27 mouse cellular contexts compared by ENCODE assay signal in the genomic region with DNA sequence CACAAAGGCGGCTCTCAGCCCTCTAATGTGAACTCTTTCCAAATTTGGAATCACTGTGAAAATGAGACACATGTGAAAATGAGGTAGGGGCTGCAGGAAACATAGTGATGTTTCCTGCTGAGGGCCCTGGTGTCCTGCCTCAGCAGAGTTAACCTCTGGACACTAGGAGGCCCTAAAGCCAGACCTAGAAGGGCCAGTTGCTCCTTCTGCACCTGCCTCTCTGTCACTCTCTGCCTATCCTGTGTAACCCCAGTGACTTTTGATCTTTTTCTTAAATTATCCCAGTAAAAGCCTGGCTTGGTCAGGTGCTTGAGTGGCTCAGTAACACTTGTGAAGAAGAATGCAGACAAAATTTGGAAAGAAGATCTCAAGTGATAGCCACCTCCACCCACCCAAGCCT. TPM values are rescaled to one million over a fixed set of nuclear protein-coding genes. Genes with fewer than 3 reads are reported as not detected.
DNase-seq lines count a peak whose midpoint lies in the region; ATAC-seq lines count a peak whose summit lies in the region.
"Had no signal": no experiment of that assay in that cellular context is flagged by ENCODE, and none has a peak within 500 bp of the region (broad histone marks: within the 10 kb centered on the region; RNA-seq: fewer than 3 reads in every experiment).

No protein-coding gene starts in this region.

- H3K9ac ChIP-seq in heart, embryonic 15.5 days: no peak overlapping the region
- H3K9ac ChIP-seq in neural tube, embryonic 13.5 days: 0 out of 2 replicates have a peak overlapping the region, but pooled peaks have one; percentile 31
- H3K9ac ChIP-seq in neural tube, embryonic 15.5 days (replicated peaks): no peak overlapping the region
- H3K9ac ChIP-seq: liver, embryonic 14.5 days; midbrain, embryonic 13.5 days; stomach, embryonic 15.5 days had no signal

- intact Hi-C loops in heart, postnatal 25 days (cut with DNase I): no loop called here
- intact Hi-C loops in heart, postnatal 14 days (cut with DNase I): loop anchor here (5.0 kb wide), 1 partner anchor 52 kb away; the partner anchor contains the start of gene Flvcr1

- H3K27ac ChIP-seq in heart, embryonic 10.5 days: peak overlapping the region; percentile 80
- H3K27ac ChIP-seq in heart, embryonic 15.5 days: peak overlapping the region; percentile 60
- no peak overlapping the region for H3K27ac ChIP-seq in neural tube, embryonic 13.5 days (replicated peaks)
- H3K27ac ChIP-seq in neural tube, embryonic 15.5 days (replicated peaks): no peak overlapping the region
- H3K27ac ChIP-seq: hindbrain, embryonic 10.5 days; liver, embryonic 14.5 days; macrophage; midbrain, embryonic 13.5 days; stomach, embryonic 15.5 days had no signal

- H3K9me3 ChIP-seq in heart, embryonic 10.5 days: no peaks in the 10 kb centered on the region
- H3K9me3 ChIP-seq in heart, embryonic 15.5 days (replicated peaks): no peaks in the 10 kb centered on the region
- H3K9me3 ChIP-seq in neural tube, embryonic 13.5 days: no peaks in the 10 kb centered on the region
- no peaks in the 10 kb centered on the region for H3K9me3 ChIP-seq in neural tube, embryonic 15.5 days (replicated peaks)
- H3K9me3 ChIP-seq: hindbrain, embryonic 10.5 days; midbrain, embryonic 13.5 days; stomach, embryonic 15.5 days had no signal

- H3K4me1 ChIP-seq in heart, embryonic 10.5 days: peaks cover 68% of the 10 kb centered on the region
- H3K4me1 ChIP-seq in heart, embryonic 15.5 days (replicated peaks): peaks cover 67% of the 10 kb centered on the region
- peaks cover 64% of the 10 kb centered on the region for H3K4me1 ChIP-seq in neural tube, embryonic 13.5 days (replicated peaks)
- H3K4me1 ChIP-seq in neural tube, embryonic 15.5 days: peaks cover 51% of the 10 kb centered on the region

- H3K4me2 ChIP-seq in heart, embryonic 15.5 days: no peak overlapping the region
- H3K4me2 ChIP-seq in neural tube, embryonic 13.5 days: no peak overlapping the region
- no peak overlapping the region for H3K4me2 ChIP-seq in neural tube, embryonic 15.5 days
- H3K4me2 ChIP-seq: stomach, embryonic 15.5 days had no signal

- no peak for DNase-seq in heart, embryonic 10.5 days (ENCODE audit: low spot score)
- DNase-seq in heart, postnatal 25 days (ENCODE audit: low spot score): no peak
- DNase-seq in heart, postnatal 14 days: no peak
- DNase-seq in frontal cortex, adult 2 months (ENCODE audit: extremely low spot score in 1 of 2, low spot score in 1 of 2): no peak
- DNase-seq: adrenal gland, postnatal 25 days; B cell, adult 2 months; cerebellum, adult 11-12 months; gastrocnemius, postnatal 25 days; kidney, adult 9 months; kidney, postnatal 10 days; layer of hippocampus, postnatal 36 days; liver; lung, adult 2 months; lung, postnatal 10 days; right cerebral cortex, postnatal 25 days; thymus, adult 18-20 months; thymus, postnatal 25 days had no signal

- WGBS in heart, embryonic 10.5 days: 42% methylated on average over 1 of the region's 1 CpGs
- WGBS in heart, embryonic 15.5 days: 58% methylated on average over 1 of the region's 1 CpGs
- WGBS in neural tube, embryonic 13.5 days: 80% methylated on average over 1 of the region's 1 CpGs
- WGBS in neural tube, embryonic 15.5 days: 92% methylated on average over 1 of the region's 1 CpGs

- ATAC-seq in heart, embryonic 15.5 days (replicated peaks; ENCODE audit: insufficient number of reproducible peaks, insufficient read depth, low FRiP score, low read depth): no peak
- no peak for ATAC-seq in neural tube, embryonic 13.5 days (ENCODE audit: low read depth)
- ATAC-seq in neural tube, embryonic 15.5 days (ENCODE audit: low FRiP score): no peak
- ATAC-seq: intestine, postnatal 0 days; midbrain, embryonic 13.5 days had no signal

- H3K4me3 ChIP-seq in heart, embryonic 10.5 days: no peak overlapping the region
- H3K4me3 ChIP-seq in heart, embryonic 15.5 days: no peak overlapping the region
- H3K4me3 ChIP-seq in neural tube, embryonic 13.5 days: no peak overlapping the region
- no peak overlapping the region for H3K4me3 ChIP-seq in neural tube, embryonic 15.5 days (replicated peaks)
- H3K4me3 ChIP-seq: hindbrain, embryonic 10.5 days; midbrain, embryonic 13.5 days; stomach, embryonic 15.5 days had no signal

- no peaks in the 10 kb centered on the region for H3K27me3 ChIP-seq in heart, embryonic 10.5 days (ENCODE audit: insufficient read depth, poor library complexity, severe bottlenecking)
- no peaks in the 10 kb centered on the region for H3K27me3 ChIP-seq in heart, embryonic 15.5 days
- H3K27me3 ChIP-seq in neural tube, embryonic 13.5 days: no peaks in the 10 kb centered on the region
- H3K27me3 ChIP-seq in neural tube, embryonic 15.5 days (replicated peaks): no peaks in the 10 kb centered on the region
- H3K27me3 ChIP-seq: midbrain, embryonic 13.5 days; stomach, embryonic 15.5 days had no signal

- peaks cover 61% of the 10 kb centered on the region for H3K36me3 ChIP-seq in heart, embryonic 10.5 days
- H3K36me3 ChIP-seq in heart, embryonic 15.5 days: peaks cover 14% of the 10 kb centered on the region
- peaks cover 63% of the 10 kb centered on the region for H3K36me3 ChIP-seq in neural tube, embryonic 13.5 days
- peaks cover 51% of the 10 kb centered on the region for H3K36me3 ChIP-seq in neural tube, embryonic 15.5 days
- H3K36me3 ChIP-seq: stomach, embryonic 15.5 days had no signal

RNA-seq across cellular contexts. Expression of gene Vash2, which starts 4.3 kb away (rescaled TPM):
- polyA plus RNA-seq in heart, embryonic 10.5 days (2016; fragmentation: Nextera tagmentation; extraction: Ambion mirVana): 56.7 and 78.7 TPM in 2 replicates
- total RNA-seq in heart, postnatal 25 days (2021): under 1 TPM; 0.62 to 0.64 TPM
- 44.5 and 45.9 TPM in 2 replicates for polyA plus RNA-seq in heart, embryonic 15.5 days (2015; fragmentation: Nextera tagmentation; extraction: Ambion mirVana)
- total RNA-seq in heart, postnatal 14 days (2021): 1 to 10 TPM; 1.4 to 1.7 TPM
- polyA plus RNA-seq in neural tube, embryonic 13.5 days (2015; fragmentation: Nextera tagmentation; extraction: Ambion mirVana): 90.3 and 94.0 TPM in 2 replicates
- 73.4 and 86.4 TPM in 2 replicates for polyA plus RNA-seq in neural tube, embryonic 15.5 days (2015; fragmentation: Nextera tagmentation; extraction: Ambion mirVana)
- 7.0 and 7.7 TPM in 2 replicates for polyA plus RNA-seq in frontal cortex, adult 2 months (2012; rRNA removed)
- total RNA-seq: megakaryocyte-erythroid progenitor cell, adult 5-6 weeks had no signal

RNA-seq across cellular contexts. Expression of gene Angel2, which starts 49.9 kb away (rescaled TPM):
- polyA plus RNA-seq in heart, embryonic 10.5 days (2016; fragmentation: Nextera tagmentation; extraction: Ambion mirVana): 33.4 and 38.8 TPM in 2 replicates
- 10 to 100 TPM; 26.6 to 28.3 TPM for total RNA-seq in heart, postnatal 25 days (2021)
- polyA plus RNA-seq in heart, embryonic 15.5 days (2015; fragmentation: Nextera tagmentation; extraction: Ambion mirVana): 29.3 and 30.1 TPM in 2 replicates
- total RNA-seq in heart, postnatal 14 days (2021): 10 to 100 TPM; 30.1 to 33.0 TPM
- 51.4 and 63.2 TPM in 2 replicates for polyA plus RNA-seq in neural tube, embryonic 13.5 days (2015; fragmentation: Nextera tagmentation; extraction: Ambion mirVana)
- 37.4 and 42.2 TPM in 2 replicates for polyA plus RNA-seq in neural tube, embryonic 15.5 days (2015; fragmentation: Nextera tagmentation; extraction: Ambion mirVana)
- polyA plus RNA-seq in frontal cortex, adult 2 months (2012; rRNA removed): 56.1 and 59.6 TPM in 2 replicates

RNA-seq across cellular contexts. Expression of gene Flvcr1, which starts 51.1 kb away (rescaled TPM):
- 4.4 and 8.5 TPM in 2 replicates for polyA plus RNA-seq in heart, embryonic 10.5 days (2016; fragmentation: Nextera tagmentation; extraction: Ambion mirVana)
- 1 to 10 TPM; 5.3 to 5.5 TPM for total RNA-seq in heart, postnatal 25 days (2021)
- polyA plus RNA-seq in heart, embryonic 15.5 days (2015; fragmentation: Nextera tagmentation; extraction: Ambion mirVana): 2.6 and 3.4 TPM in 2 replicates
- total RNA-seq in heart, postnatal 14 days (2021): 1 to 10 TPM; 6.4 to 7.0 TPM
- 6.9 and 7.8 TPM in 2 replicates for polyA plus RNA-seq in neural tube, embryonic 13.5 days (2015; fragmentation: Nextera tagmentation; extraction: Ambion mirVana)
- polyA plus RNA-seq in neural tube, embryonic 15.5 days (2015; fragmentation: Nextera tagmentation; extraction: Ambion mirVana): 7.5 and 8.1 TPM in 2 replicates
- 19.5 and 19.8 TPM in 2 replicates for polyA plus RNA-seq in frontal cortex, adult 2 months (2012; rRNA removed)

Comparison
In these comparisons a context has a peak if more than half of its experiments do, and no peak if none do; other contexts are left out.
1. H3K27ac ChIP-seq: peak in heart, embryonic 10.5 days (single experiment) and heart, embryonic 15.5 days (single experiment); none in neural tube, embryonic 13.5 days (single experiment) and neural tube, embryonic 15.5 days (single experiment).